Mouse (Mus musculus): ENCODE results near the gene Akr1c18. TPM values are rescaled to one million over a fixed set of nuclear protein-coding genes. Genes with fewer than 3 reads are reported as not detected.

Gene Akr1c18
- total RNA-seq, 2 experiments from 2014 or later = not detected

DNA sequence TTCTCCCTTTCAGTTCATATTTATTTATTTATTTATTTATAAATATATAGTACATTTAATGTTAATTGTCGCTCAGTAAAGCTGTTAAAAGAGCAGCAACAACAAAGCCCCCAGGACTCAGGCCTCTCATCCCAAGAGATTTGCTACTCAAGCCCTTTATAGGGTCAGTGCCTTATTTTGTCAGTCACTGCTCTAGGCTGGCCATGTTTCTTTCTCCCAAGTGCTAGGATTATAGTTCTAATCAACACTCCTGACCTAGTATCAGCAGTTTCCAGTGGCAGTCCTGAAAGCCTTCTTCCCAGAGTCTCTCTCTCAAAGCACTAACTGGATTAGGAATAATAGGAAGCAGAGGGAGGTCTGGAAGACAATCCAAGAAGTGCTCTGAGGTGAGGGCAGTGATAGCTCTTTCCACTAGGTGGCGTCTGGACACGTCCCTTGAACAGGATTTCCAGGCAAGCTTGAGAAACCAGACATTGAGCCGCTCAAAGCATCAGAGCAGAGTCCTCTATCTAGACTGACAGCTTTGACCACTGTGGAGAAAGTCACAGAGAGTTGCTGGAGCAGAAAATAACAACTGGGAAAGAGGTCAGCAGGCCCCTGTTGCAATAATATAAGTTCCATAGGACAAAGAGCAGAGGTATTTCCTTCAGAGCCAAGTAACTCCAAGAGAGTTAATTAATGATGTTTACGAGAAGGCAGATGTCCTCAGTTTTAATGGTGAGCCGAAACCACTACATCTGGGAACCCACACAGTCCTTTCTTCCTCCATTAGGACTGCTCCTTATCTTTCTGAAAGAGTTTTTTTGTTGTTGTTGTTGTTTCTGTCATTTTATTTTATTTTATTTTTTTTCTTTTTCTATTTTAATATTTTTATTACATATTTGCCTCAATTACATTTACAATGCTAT is 39.9 kb downstream of the Akr1c18 start:
- peak; percentile 97 for ATAC-seq (replicated peaks; ENCODE audit: low FRiP score, low TSS enrichment, poor library complexity, severe bottlenecking)

DNA sequence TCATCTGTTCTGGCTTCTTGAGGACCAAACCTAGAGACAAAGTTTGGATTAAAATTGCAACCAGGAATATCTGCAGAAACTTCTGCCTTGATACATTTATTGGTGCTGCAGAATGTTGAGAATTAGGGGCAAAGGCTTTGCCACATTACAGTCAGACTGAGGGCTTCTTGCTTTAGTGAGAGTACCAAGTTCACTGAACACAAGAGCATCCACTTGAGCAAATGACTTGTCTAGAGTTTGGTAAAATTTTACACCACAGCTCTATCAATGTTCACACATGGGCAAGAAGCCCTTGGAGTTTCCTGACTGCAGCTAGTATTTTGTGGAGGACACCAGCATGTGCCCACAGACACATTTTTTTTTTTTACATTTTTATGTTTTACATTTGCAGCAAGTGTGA is 47.7 kb downstream of the Akr1c18 start:
- ATAC-seq (replicated peaks; ENCODE audit: low FRiP score, low TSS enrichment, poor library complexity, severe bottlenecking) = no peak

DNA sequence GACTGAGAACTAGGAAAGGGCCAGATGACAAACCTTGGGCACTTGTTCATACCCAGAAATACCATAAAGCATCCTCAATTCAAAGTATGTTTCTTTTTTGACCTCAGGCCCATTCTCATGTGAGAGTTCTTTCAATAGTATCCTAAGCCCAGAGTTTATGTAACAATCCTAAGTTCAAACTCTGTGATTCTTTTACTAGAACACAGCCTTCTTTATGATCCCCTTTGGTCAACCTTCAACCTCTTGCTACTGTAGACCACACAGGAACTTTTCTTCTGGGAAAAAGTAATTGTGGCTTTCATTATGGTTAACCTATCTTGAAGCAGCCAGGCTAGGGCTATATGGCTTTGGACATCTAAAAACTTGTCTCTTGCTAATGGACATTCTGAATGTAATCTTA is 48.8 kb downstream of the Akr1c18 start:
- ATAC-seq (replicated peaks; ENCODE audit: low FRiP score, low TSS enrichment, poor library complexity, severe bottlenecking) = no peak

Other genes with a start within 250 kb of the Akr1c18 start
- 112 and 118 TPM in 2 replicates for gene Net1, start 232.4 kb downstream of the Akr1c18 start, total RNA-seq (2014; fragmentation: Nextera tagmentation)
- gene Net1, start 232.4 kb downstream of the Akr1c18 start, total RNA-seq (2017) = 315 and 336 TPM in 2 replicates
- gene Tubal3, start 232.4 kb downstream of the Akr1c18 start, total RNA-seq (2014; fragmentation: Nextera tagmentation) = 0.52 TPM in 1 of 2 replicates, not detected in the other
- gene Tubal3, start 232.4 kb downstream of the Akr1c18 start, total RNA-seq (2017) = not detected in 2 replicates
- gene Ucn3, start 205.3 kb downstream of the Akr1c18 start, total RNA-seq (2014; fragmentation: Nextera tagmentation) = not detected in 2 replicates
- not detected in 2 replicates for gene Ucn3, start 205.3 kb downstream of the Akr1c18 start, total RNA-seq (2017)
- not detected in 2 replicates for gene Akr1c14, start 101.6 kb downstream of the Akr1c18 start, total RNA-seq (2014; fragmentation: Nextera tagmentation)
- not detected in 2 replicates for gene Akr1c14, start 101.6 kb downstream of the Akr1c18 start, total RNA-seq (2017)
- gene Akr1c13, start 40.5 kb upstream of the Akr1c18 start, total RNA-seq (2014; fragmentation: Nextera tagmentation) = 8.3 and 13.6 TPM in 2 replicates
- gene Akr1c13, start 40.5 kb upstream of the Akr1c18 start, total RNA-seq (2017) = 21.0 and 47.9 TPM in 2 replicates
- gene Akr1c19, start 78.0 kb upstream of the Akr1c18 start, total RNA-seq (2014; fragmentation: Nextera tagmentation) = not detected in 2 replicates
- gene Akr1c19, start 78.0 kb upstream of the Akr1c18 start, total RNA-seq (2017) = not detected in 2 replicates
- gene Akr1c12, start 128.8 kb upstream of the Akr1c18 start, total RNA-seq (2014; fragmentation: Nextera tagmentation) = 0.59 TPM in 1 of 2 replicates, not detected in the other
- 0.76 TPM in 1 of 2 replicates, not detected in the other for gene Akr1c12, start 128.8 kb upstream of the Akr1c18 start, total RNA-seq (2017)

Data from megakaryocyte-erythroid progenitor cell, adult 5-6 weeks (primary cell).